Mouse (Mus musculus) spleen, postnatal 36 days (tissue): ENCODE results near the gene Cdkn2aip.
A peak's percentile ranks its signal among the peaks of the same experiment; 100 is the strongest.

Experiments used
- DNase-seq, 2 experiments: peaks; one replicate each; pipeline ENCODE4 v3.0.0; 2022; ENCODE audit warnings: low spot score in 2 of 2, mixed read lengths in 1 of 2

Gene Cdkn2aip

GRCm38 (mm10) chr8:47695431-47696105 is 18.2 kb downstream of the Cdkn2aip start:
- no peak for DNase-seq

DNA sequence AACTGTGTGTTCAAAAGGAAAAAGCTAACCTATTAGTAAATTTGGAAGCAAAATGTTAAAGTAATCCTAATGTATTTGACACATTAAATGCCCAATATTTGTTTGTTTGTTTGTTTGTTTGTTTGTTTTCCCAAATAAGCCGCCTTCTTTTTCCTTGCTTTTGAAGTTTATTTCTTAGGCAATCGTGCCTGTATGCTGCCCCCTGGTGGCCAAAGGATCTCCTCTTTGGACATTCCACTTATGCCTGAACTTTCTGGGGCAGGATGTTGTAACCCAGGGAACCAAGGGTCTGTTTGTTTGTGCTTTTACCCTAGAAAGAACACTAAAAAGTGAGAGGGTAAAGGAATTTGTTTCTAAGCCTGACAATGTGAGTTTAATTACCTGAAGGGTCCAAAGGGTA is 20.6 kb downstream of the Cdkn2aip start:
- DNase-seq: peak; percentile 29 to 65

DNA sequence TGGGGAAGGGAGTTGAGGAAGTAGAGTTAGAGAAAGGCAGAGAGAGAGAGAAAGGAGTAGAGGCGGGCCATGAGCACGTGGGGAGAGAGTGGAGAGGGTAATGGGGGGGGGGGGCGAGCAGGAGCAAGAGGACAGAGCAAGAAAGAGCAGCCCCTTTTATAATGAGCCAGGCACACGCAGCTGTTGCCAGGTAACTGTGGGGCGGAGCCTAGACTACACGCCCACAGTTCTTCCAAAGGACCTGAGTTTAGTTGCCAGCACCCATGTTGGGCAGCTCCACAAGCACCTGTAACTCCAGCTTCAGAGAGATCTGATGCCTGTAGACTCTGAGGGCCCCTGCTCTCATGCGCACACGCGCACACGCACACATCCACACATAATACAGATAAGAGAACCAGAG is 21.9 kb downstream of the Cdkn2aip start:
- DNase-seq: no peak

GRCm38 (mm10) chr8:47691303-47691702 is 22.4 kb downstream of the Cdkn2aip start:
- no peak for DNase-seq

- no peak for DNase-seq
Measured at GRCm38 (mm10) chr8:47690674-47691078, 23.1 kb downstream of the Cdkn2aip start.

DNA sequence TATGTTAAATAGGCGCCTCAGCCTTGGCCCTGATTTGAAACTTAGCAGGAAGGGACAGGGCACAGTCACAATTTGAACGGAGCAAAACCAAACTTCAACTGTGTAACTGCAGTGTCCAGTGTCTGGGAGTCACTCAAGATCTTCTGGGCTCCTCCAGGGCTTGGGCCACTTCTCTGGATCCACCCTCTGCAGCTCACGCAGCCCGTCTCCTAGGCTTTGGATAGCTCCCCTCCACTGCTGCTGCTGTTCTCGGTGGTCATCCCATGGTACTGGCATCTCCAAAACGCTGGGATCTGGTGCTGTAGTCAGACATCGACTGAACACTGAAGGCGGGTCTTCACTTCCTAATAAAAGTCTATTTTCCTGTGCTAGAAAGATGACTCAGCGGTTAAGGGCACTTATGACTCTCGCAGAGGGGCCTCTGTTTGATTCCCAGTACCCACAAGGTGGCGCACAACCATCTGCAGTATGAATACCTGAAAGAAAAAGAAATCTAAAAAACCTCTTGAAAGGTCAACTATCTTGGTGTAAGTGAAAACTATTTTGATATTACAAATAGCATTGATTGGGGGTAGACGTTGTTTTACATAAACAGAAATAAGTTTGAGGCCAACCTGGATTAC is 23.9 kb downstream of the Cdkn2aip start:
- DNase-seq: peak; percentile 41 to 48

GRCm38 (mm10) chr8:47684441-47684840 is 29.3 kb downstream of the Cdkn2aip start:
- DNase-seq: no peak

DNA sequence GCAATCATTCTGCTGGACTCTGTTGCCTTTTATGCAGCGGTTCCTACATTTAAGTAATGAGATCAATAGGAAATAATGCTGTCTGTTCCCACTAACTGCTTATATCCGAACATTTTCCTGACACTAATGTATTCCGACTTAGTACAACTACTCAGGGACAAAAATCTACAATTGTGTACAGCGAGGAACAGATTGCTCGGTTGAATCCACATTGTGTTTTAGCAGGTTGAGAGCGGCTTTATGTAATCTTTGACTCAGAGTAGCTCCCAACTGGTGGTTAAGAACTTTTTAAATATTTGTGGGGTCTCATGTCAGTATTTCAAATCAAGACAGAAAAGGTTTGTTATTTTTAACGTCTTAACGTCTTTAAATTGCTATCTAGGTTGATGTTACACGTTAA is 29.7 kb downstream of the Cdkn2aip start:
- DNase-seq: no peak

DNA sequence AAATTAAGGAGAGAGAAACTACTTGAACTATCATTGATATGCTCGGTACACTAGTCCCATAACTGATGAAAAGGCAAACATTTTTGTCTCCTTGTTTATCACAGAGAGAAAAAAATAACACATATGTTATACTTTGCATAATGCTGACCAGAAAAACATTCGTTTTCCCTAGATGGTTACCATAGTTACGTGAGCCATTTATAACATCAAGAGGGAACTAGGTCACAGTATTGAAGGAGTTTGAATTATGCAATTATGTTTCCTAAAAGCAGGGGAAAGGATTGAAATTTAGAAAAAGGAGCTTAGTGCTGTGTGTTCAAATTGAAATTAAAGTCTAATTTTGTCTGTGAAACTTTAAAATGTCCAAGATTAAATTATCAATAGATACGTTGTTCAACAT is 33.4 kb downstream of the Cdkn2aip start:
- DNase-seq: no peak

GRCm38 (mm10) chr8:47679603-47680002 is 34.1 kb downstream of the Cdkn2aip start:
- DNase-seq: no peak

GRCm38 (mm10) chr8:47676631-47677030 is 37.1 kb downstream of the Cdkn2aip start:
- DNase-seq: no peak

GRCm38 (mm10) chr8:47676224-47676623 is 37.5 kb downstream of the Cdkn2aip start:
- DNase-seq: peak in 1 of 2 experiments; percentile 2

GRCm38 (mm10) chr8:47675786-47676185 is 37.9 kb downstream of the Cdkn2aip start:
- peak; percentile 34 to 58 for DNase-seq

DNA sequence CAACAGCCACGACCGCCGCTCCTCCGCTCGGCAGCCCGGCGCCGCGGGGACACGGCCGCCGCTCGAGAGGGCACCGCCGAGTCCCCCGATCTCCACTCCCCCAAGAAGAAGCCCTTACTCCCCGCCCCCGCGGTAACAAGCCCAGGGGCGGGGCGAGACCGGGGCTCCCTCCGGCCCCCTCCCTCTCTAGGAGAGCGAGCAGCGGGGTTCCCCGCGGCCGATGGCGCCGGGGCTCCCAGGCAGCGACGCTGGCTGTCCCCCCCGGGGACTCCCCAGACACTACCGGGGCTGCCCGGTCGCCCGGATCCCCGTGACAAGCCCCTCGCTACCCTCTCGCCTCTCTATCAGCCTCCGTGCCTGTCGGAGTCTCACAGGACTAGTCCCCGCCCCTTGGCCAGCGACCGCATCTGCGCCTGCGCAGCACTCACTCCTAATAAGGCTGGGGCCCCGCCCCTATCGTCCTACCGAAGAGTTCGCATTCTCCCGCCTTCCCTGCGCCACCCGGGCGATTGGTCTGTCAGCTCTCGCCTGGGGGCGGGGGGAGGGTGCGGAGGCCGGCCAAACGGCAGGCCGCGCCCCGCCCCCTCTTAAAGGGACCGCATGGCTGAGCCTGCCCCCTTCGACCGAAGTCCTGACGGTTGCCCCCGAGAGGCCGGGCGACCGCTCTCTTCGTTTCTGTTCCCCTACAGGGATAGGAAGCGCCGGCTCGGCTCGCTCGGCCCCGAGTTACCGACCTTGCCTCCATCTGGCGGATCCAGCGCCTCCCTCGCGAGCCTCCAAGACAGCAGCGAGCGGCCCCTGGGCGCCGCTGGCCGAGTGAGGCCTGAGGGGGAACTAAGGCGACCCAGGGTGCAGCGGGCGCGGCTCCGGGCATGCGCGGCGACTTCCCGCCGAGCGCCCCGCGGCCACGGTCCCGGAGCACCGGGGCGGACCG is 38.7 kb downstream of the Cdkn2aip start, which contains the start of gene Ing2:
Ing2 (minus strand) TSS at position 780 of the 934 bp plus-strand sequence.
- DNase-seq: peak; percentile 100

- DNase-seq: no peak
Measured at GRCm38 (mm10) chr8:47674140-47674776, 39.5 kb downstream of the Cdkn2aip start.

GRCm38 (mm10) chr8:47673317-47674139 is 40.2 kb downstream of the Cdkn2aip start:
- peak; percentile 86 to 87 for DNase-seq

- no peak for DNase-seq
Measured at GRCm38 (mm10) chr8:47664231-47664785, 49.4 kb downstream of the Cdkn2aip start.

DNA sequence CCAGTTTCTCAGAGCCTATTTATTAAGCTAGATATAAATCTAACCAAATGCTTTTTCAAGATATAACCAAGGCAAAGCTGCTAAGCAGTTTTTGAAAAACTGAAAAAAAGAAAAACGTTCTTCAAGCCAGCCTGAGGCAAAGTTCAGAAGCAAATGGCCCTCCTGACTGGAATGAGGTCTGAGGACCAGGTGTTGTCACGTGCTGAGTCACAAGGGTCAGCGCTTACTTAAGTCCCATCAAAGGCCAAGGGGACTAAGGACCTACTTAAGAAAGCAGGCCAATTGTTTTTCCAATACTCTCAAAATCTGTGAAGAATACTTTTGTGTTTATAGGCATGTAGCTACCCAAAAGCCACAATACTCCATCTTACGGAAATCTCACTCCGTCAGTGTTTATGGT is 50.5 kb downstream of the Cdkn2aip start:
- DNase-seq: no peak

GRCm38 (mm10) chr8:47662716-47663115 is 51.0 kb downstream of the Cdkn2aip start:
- no peak for DNase-seq

DNA sequence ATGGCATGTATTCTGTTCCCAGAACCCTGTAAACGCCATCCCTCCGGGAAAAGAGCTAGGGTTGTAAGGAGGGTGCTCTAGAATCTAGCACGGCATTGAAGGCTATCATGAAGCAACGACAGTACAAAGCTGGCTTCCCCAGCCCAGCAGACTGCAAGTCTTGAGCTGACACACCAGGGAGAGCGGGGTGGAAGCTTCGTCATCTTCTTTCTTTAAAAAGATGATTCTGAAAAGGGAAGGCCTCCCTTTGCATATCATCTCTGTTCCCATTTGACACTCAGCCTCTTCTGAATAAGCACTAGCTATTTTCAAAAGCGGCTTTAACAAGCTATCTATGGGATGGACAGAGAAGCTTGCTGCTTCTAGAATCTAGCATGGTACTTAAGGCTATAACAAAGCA is 53.3 kb downstream of the Cdkn2aip start:
- DNase-seq: no peak

DNA sequence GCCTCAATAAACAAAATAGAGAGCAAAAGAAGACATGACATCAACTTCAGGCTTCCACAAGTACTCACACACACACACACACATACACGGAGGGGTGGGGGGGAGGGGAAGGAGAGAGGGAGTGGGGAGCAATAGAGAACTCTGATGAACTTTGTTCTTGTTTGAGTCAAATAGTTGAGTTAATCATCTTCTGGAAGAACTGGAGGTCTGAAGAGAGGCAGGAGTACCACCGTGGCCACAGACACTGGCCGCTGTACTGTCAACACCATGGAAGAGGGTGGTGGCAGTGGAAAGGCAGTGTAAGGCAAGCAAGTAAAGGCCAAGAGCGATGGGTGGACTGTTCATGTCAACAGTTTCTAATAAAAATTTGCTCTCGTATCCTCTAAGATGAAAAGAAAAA is 54.3 kb downstream of the Cdkn2aip start:
- no peak for DNase-seq
